Mouse (Mus musculus): ENCODE results near the gene Heatr6.

- TF ChIP-seq CTCF (IDR thresholded peaks at IDR 0.05) (no peak), POLR2A (IDR thresholded peaks at IDR 0.05; ENCODE audit: insufficient read depth, low read depth, low read length) (no peak), EP300 (IDR thresholded peaks at IDR 0.05; ENCODE audit: insufficient read depth, low read depth, low read length) (no peak)
These were observed 39.6 kb upstream of the Heatr6 start for GRCm38 (mm10) chr11:83713925-83714324.
